Mouse (Mus musculus): ENCODE data around the gene Cxcl16.
A peak's percentile ranks its signal among the peaks of the same experiment; 100 is the strongest.

DNA sequence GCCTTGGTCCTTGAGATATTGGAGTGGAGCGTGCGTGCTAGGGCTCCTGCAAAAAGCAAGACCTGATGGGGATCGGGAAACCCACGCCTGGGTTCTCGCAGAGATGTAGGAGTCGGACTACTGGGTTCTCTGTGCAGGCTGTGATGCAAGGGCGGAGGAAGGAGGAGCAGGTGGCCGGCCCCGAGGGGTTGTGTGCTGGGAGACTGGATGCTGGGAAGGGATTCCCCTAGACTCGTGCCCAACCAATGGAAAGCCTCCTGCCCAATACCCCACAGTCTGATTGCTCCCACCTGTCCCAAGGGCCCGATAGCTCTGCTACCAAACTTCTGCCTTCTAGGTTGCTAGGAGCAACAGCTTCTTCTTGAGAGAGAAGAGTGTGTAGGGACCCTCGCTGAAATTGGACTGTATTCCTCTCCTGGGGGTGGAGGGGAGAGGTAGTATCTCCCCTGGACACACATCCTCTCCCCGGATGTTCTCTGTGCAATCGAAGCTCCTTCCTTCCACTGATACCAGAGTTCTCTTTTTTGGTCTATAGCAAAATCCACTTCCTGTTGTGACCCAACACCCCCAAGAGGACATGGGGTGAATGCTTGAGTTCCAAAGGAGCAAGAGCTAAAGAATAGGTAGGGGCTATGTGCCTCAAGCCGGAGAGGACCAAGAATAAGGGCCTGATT is 26.8 kb downstream of the Cxcl16 start:
- TF ChIP-seq CTCF (IDR thresholded peaks at IDR 0.05; ENCODE audit: low read depth): no peak
- 0 out of 2 replicates have a peak, but pooled peaks have one; percentile 8 for TF ChIP-seq EP300 (IDR thresholded peaks at IDR 0.05; ENCODE audit: low read depth)
